Mouse (Mus musculus): Measurements from ENCODE around the gene B3glct. TPM values are rescaled to one million over a fixed set of nuclear protein-coding genes. Genes with fewer than 3 reads are reported as not detected.
A peak's percentile ranks its signal among the peaks of the same experiment; 100 is the strongest.

B3glct gene
- total RNA-seq (2021): 10 to 100 TPM; 15.0 to 15.7 TPM
- long read RNA-seq, experiment 1, full-length matches to known transcripts: 3 of 5 reads
- long read RNA-seq, experiment 1, partial matches to known transcripts: 0 of 5 reads
- long read RNA-seq, experiment 1, other reads (novel, unspliced or antisense): 2 of 5 reads
- long read RNA-seq, experiment 2, full-length matches to known transcripts: 4 of 6 reads
- long read RNA-seq, experiment 2, partial matches to known transcripts: 2 of 6 reads
- long read RNA-seq, experiment 2, other reads (novel, unspliced or antisense): 0 of 6 reads

DNA sequence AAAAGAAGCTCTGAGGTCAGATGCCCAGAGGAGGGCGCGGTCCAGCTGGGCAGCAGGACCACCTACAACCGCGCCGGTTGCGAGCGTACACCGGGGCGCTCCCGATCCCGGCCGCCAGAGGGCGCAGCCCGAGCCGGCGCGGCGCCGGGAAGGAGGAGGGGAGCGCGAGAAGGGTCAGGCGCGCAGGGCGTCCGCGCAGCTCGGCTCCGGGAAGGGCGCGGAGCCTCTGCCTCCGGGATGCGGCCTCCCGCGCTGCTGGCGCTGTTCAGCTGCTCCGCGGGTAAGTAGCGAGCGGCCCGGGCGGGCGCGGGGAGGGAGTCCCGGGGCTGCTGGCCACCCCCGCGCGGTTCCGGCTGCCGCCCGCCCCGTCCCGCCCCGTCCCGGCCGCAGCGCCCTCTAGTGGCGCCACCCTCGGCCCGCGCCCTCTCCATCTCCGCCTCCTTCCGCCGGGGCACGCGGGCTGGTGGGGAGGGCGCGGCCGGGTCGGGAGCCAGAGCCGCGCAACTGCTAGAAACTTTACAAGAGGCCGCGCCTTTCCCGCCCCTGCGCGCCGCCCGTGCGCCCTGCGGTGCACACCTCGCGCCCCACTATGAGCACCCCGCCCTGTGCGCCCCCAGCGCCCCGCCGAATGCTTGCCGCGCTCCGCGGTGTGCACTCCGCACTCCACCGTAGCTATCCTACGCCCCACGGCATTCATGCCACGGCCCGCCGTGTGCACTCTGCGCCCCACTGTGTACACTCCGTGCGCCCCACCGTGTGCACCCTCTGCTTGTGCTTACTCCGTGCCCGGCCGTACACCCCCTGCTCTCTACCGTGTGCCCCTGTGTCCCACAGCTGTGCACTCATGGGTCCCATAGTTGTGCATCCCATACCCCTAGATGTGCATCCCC, at the start of gene B3glct:
Gene B3glct, plus strand, starts transcription at position 131 of the 890 bp plus-strand sequence.
- DNase-seq (ENCODE audit: low spot score in 2 of 2): peak; percentile 68 to 76

DNA sequence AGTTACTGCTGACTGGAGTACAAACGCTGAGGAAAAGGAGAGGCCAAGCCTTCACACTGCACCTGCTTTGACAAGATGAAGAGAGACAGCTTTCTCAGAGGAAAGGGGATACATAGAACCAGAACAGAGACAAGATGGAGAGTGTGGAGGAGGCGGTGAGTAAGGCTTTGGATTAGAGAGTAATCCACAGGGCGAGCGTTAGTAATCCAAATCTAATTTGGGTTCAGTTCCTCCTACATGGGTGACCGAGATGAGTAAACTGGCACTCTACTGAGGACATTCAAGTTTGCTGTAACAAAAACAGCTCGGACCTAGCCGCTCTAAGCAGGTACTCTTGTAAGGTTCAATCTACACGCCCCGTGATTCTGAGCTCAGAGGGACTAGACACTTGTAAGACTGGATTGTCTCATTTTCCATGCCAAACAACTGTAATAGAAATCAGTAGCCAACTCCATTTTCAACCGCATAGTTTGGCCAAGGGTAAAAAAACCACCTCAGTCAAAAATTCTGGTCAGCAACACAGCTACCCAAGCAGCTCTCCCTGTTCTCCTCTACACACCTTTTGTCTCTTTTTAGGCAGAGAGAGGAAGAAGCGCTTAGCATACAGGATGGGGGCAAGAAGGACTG, 43.5 kb upstream of the B3glct start:
- no peak for DNase-seq (ENCODE audit: low spot score in 2 of 2)

DNA sequence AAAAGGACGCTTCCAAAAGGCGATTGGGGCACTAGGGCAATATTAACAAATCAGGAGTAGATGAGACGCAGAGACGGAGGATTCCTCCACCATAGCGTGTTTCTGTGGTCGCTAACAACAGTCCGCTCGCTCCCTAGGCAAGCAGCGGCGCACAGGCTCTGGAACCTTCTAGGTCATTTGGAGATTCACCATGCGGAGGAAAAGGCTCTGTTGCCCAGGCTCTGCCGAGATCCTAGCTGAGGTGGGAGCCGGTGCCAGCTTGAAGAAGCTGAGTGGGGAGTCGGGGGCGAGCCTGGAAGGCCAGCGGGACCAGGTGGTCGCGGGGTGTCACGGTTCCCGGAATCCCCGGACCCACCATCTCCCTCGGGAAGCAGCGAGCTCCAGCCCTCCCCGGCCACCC, 42.5 kb upstream of the B3glct start:
- no peak for DNase-seq (ENCODE audit: low spot score in 2 of 2)

DNA sequence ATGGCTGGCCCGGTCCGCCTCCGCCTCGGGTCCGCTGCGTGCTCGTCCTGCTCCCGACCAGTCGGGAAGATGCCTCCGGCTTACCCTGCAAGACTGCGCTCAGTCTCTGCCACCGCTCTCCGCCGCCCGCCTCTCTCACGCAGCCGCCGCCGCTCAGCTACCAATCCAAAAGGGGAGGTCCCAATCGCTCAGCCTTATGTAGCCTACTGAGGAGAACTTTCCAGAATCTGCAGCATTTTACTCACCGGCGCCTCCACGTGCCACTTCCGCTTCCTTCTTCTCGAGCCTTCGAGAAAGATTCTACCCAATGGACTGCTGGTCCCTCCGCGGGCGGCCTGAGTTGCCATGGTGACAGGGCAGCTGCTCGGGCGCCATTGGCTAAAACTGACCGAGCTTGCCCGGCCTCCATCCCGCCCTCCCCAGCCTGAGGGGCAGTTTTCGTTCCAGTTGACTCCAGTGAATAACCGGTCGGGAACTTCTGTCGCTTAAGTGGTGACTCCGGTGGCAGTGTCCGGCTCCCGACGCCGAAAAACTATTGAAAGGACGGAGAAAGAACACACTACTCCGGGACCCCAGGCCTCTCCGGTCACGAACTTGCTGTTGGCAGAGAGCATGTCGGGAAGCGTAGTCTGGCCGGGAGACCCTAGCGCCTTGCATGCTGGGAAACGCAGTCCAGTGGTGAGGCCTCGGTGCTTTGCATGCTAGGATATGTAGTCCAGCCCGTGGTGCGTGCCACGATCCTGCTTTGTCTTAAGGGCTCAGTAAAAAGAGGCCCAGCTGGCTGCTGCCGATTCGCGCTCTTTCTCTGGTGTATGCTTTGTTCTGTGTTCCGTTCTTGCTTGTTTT, 41.7 kb upstream of the B3glct start, which contains the start of gene Hsph1:
Gene Hsph1, minus strand, starts transcription at position 302 of the 846 bp plus-strand sequence.
- peak; percentile 99 for DNase-seq (ENCODE audit: low spot score in 2 of 2)

DNA sequence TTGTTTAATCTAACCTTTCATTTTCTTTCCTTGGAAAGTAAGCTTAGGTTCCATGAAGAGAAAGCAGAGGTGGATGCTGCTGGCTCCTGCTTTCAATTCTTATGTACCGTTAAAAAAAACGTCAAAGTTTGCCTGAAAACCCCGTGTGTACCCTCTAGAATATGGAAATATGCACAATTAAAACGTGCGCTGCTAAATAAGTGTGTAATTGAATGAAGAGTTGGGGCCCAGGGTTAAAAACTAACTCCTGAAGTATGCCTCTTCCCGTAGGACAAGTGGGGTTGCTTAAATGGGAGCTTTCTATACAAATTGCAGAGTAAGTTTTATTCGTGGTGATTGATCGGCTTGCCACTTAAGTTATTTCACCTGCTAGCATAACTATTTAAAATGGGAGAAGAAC, 40.7 kb upstream of the B3glct start:
- DNase-seq (ENCODE audit: low spot score in 2 of 2): no peak

DNA sequence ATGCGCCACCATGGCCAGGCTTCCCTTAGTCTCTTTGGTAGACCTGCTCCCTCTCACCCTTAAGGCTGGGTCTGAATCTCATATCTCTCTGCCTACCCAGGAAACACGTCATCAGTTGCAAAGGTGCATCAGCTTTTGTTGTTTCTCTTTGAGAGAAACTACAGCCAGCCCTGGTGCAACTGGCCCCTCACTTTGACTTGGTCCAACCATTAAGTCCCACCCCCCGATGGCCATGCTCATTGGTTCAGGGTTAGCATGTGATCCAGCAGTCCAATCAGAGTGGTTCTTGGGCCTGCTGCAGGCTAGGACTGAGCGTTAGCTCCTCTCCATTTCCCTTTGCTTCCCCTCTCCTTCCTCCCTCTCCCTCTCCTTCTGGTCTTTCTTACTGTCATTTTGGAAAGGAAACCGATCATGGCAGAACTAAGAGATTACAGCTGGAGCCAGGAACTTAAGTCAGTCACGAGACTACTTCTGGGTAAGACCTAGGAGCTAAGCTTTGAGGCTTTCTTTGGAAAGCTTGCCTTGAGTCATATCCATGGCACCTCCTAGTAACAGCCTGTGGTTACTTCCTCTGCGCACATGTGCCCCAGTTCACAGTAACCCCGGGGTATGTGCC, 36.6 kb upstream of the B3glct start:
- DNase-seq (ENCODE audit: low spot score in 2 of 2): no peak

DNA sequence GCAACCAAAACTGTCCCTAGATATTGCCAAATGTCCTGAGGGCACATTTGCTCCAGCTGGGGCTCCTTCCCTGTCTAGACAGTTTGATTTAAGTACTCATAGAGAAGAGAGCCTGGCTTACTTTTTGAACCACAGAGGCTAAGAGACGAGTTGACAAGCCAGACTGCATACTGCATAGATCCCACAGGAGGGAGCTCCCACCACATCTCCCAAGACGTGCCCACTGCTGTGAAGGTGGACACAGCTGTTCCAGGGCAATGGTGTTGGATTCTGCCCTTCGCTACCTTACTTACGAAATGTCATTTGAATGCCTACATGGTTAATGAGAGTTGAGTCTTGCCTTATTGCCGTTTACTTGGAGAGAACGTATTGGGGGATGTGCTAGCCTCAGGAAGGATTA, 35.7 kb upstream of the B3glct start:
- DNase-seq (ENCODE audit: low spot score in 2 of 2): no peak

DNA sequence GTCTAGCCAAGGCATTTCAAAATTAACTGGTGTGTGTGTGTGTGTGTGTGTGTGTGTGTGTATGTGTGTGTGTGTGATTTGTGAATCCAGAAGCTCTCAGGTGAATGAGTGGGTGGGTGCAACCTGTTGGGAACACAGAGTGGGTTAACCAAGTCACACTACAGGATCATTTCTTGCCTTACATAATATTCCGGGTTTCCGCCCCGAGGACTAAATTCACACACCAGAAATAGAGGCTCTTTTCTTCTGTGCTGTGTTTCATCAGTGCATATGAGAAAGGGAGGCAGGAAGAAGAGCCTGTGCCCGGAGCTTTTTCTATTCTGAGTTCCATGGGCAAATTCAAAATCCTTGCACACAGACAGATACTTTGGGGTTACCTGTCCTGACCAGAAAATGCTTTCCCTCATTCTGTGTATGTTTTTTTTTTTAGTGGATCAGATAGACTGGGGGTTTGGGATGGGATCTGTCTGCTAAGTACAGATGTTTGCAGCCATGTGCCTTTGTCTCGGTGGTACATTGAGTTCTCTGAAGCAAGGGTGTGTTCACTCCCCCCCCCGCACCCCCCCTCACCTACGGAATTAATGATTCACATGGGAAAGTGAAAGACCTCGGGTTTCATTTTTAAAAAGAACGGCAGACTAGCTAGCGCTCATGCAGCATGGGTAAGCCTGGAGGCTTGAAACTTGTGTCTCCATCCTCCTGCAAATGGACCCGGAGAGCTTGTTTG, 35.1 kb upstream of the B3glct start:
- DNase-seq (ENCODE audit: low spot score in 2 of 2): no peak

DNA sequence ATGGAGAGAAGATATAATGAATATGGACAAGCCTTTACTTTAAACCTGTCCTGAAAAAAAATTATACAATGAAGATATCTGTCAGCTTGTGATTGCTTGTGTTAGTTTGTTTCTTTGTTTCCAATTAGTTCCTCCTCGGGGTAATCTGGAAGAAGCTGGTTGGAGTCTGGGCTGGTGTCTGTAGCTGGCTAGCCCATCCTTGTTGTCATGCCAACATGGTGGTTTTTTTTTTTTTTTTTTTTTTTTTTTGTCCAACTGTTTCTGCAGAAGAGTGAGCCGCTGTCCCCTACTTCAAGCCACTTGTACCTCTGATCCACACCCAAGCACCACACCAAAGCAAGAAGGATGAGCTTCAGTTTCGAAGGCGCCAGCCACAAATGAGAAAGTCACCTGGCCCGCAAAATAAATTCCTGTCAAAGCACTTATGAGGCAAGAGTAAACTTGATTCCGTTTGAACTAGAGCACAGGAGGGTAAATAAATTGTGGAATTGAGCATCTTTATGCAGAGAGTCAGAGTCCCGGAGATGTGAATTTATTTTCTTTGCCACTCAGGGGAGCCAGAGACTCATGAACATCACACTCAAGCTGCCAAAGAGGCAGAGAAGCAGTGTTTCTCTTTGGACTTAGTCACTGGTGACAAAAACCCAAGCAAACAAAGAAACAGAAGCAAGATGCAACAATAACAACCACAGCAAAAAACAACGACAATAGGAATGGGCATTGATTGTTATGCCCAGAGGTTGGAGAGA, 30.5 kb upstream of the B3glct start:
- peak; percentile 29 to 54 for DNase-seq (ENCODE audit: low spot score in 2 of 2)

DNA sequence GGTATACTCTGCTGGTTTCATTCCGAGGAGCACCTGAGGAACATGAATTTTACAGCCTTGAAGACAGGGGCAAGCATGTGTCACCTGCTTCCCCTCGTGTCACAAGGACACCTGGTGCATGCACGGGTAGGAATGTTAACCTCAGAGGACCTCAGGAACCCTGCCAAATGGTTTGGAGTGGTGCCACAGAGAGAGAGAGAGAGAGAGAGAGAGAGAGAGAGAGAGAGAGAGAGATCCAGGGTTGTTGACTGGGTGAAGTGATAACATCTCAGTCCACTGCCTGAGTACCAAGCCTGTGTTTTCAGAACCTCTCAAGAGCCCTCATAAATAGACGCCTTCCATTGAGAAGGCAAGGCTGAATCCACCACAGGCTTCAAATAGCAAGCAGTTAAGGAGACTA, 29.8 kb upstream of the B3glct start:
- no peak for DNase-seq (ENCODE audit: low spot score in 2 of 2)

DNA sequence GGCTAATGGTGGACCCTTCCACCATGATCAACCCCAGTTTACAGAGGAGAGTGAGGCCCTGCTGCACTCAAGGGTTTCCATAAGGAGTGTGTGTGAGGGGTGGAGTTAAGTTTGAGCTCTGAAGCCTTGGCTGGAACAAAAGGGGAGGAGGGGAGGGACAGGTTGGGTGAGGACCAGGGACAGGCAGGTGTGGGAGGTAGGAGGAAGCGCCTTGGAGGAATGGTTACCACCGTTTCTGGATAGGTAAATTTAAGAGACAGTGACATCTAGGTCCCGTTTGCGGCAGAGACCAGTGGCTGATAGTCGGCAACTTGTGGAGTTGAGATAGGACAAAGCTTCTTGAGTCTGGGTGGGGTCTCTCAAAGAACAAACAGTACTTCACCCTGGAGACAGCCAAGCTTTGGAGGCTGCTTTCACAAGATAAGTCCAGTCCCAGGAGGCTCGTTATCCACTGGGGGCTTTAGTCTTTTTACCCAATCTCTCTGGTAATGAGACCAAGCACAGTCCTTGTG, 29.1 kb upstream of the B3glct start:
- DNase-seq (ENCODE audit: low spot score in 2 of 2): no peak

DNA sequence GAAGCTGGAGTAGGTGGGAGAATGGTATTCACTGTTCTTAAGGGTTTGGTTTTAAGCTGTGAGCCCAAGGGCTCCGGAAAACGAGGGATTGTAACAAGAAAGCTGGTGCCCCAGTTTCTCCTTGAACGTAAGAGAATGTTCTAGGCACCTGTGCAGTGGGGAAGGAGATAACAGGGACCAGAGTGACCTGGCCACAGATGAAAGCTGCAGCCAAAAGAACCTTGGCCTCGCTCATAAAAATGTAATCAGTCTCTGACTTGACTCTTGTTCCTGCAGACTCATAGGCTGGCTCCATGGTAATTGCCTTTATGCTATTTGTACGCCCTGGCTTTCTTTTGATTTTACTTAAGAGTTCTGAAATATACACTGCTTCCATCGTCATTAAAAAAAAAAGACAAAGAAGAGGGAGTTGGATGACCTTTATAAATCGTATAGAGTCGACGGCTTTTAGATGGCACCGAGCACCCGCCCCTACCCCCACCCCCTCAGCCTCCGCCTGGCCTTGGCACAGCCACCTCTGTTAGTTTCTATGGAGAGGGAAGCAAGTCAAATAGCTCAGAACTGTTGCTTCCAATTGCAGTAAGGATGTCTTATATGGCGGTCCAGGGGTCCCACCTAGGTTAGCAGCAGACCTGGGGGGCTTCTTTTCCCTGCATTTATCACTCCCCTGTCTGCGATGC, 28.4 kb upstream of the B3glct start:
- DNase-seq (ENCODE audit: low spot score in 2 of 2): no peak

DNA sequence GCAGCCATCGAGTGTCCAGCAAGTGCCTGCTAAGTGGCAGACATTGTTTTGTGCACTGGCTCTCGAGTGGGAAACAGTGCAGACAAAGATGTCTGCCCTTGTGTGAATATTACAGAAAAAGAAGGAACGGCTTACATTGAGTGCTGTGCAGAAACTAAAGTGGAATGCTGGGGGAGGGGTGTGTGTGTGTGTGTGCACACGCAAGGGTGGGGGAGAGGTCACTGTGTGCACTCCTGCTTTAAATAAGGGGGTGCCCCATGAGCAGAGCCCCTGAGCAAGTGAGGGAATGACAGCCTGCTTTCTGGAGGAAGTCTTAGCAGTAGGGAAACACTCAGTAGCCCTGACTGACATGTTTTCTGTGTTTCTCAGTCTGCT, 27.9 kb upstream of the B3glct start:
- no peak for DNase-seq (ENCODE audit: low spot score in 2 of 2)

DNA sequence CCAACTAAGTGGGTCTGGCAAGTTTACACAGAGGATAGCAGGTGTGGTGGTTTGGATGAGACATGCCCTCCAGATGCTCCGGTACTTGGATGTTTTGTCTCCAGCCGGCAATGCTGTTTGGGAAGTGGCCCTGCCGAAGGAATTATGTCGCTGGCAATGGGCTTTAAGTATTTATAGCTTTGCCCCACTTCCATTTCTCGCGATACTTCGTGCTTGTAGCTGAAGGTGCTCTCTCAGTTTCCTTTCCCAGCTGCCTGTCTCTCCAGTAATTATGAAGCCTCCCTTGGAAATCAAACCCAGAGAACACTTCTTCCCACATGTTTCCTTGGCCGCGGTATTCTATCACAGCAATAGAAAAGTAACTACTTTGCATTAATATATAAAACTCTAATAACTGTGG, 22.4 kb upstream of the B3glct start:
- DNase-seq (ENCODE audit: low spot score in 2 of 2): no peak

DNA sequence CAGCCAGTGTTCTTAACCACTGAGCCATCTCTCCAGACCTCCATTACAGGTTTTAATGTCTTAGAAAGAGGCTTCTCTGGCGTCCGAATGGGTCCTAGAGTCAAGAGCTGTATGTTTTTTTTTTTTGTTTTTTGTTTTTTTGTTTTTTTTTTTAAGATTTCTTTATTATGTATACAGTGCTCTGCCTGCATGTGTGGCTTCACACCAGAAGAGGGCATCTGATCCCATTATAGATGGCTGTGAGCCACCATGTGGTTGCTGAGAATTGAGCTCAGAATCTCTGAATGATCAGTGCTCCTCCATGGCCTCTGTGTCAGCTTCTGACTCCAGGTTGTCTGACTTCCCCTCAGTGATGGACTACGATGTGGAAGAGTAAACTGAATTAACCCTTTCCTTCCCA, 20.0 kb upstream of the B3glct start:
- DNase-seq (ENCODE audit: low spot score in 2 of 2): no peak

DNA sequence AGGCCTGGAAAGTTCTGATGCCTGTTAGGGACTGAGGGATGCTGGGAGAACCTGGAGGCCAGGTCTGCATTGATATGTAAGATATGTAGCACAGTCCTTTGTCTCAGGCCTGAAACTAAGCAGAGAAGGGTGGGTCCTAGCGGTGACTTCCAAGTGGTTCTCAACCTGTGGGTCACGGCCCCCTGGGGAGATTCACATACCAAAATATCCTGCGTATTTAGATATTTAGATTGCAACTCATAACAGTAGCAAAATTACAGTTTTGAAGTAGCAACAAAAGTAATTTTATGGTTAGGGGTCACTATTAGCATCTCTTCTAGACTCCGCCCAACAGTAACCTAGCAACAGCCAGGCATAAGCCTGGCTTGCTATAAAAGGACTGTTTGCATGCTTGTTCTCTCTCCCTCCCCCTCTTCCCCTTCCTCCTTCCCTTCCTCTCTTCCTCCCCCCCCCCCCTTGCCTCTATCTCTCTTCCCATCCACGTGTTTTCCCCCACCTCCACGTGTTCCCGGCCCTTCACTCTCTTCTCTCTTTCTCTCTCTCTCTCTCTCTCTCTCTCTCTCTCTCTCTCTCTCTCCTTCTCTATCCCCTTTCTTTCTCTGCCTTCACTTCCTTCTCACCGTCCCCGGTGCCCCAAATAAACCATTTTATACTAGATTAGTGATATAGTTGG, 19.2 kb upstream of the B3glct start:
- DNase-seq (ENCODE audit: low spot score in 2 of 2): no peak

DNA sequence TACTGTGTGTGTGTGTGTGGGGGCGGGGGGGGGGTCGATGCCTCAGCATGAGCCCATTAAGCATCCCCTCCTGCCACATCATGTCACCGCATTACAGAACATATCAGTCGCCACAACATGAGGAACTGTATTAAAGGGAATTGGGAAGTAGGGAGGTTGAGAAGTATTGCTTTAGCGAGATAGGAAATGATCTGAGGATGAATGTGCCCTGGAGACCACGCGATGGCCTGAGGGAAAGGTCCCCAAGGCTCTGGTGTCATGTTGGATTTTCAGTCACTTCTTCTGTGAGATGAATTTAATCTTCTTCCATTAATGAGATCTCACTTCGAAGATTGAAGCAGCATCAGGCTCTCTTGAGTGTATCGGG, 18.6 kb upstream of the B3glct start:
- DNase-seq (ENCODE audit: low spot score in 2 of 2): no peak

DNA sequence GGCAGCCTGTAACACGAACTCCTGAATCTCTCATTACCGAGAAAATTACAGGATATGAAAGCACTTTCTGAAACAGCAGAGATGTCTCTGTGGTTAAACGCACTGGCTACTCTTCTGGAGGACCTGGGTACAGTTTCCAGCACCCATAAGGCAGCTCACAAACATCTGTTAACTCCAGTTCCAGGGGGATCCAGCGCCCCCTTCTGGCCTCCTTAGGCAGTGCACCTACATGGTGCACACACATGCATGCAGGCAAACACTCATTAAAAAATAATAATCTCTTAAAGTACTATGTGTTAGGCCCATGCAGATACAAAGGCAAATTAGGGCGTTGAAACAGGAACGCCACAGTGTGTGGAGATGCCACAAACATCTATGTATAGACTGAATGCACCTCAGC, 16.6 kb upstream of the B3glct start:
- no peak for DNase-seq (ENCODE audit: low spot score in 2 of 2)

Data from layer of hippocampus, postnatal 14 days (tissue).